Mouse (Mus musculus) right cerebral cortex, postnatal 36 days (tissue): ENCODE measurements around the gene Mrps22.

Experiments
- DNase-seq, 2 experiments: peaks; one replicate each; pipeline ENCODE4 v3.0.0; 2022; ENCODE audit warnings: low spot score in 2 of 2, mixed read lengths in 1 of 2

The Mrps22 gene

GRCm38 (mm10) chr9:98601156-98601836 is at the start of gene Mrps22:
Mrps22 (minus strand) TSS chr9:98601660.
- peak; percentile 74 to 82 for DNase-seq

DNA sequence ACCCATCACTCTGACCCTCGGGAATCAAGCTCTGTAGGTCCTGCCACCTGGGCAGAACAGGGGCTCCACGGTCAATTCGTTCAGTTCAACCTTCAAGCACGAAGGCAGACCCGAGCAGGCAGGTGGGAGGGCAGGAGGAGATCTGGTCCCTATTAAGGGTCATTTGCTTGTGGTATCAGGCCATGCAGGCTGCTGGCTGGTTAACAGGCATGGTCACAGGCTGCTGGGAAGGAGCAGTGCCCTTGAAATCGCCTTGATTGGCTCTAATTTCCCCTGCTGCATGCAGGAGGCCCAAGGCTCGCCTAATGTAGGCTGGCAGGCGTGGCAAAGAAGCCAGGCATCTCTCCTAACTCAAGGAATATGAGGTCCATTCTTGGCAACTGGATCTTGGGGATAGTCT is 49.1 kb upstream of the Mrps22 start:
- no peak for DNase-seq

DNA sequence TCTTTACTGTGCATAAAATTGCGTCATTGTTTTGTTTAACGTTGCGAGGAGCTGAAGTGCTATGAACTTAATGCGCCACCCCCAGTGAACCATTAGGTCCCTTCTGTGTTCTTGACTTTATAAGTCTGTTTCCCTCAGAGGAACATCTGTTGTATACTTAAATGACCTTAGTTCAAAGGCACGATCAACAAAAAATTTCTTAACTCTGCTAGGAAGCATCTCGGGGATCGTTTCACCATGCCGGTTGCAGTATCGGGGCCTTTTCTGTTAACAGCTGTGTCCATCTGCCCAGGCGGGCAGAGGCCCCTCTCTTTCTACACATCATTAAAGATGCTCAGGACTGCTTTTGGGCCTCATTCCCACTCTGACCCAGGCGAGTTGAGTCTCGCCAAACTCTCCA is 46.0 kb upstream of the Mrps22 start:
- DNase-seq: no peak

- peak; percentile 30 to 49 for DNase-seq
These were observed 44.3 kb upstream of the Mrps22 start for GRCm38 (mm10) chr9:98645750-98646149.

- no peak for DNase-seq
These were observed 40.7 kb upstream of the Mrps22 start for GRCm38 (mm10) chr9:98642126-98642525.

- DNase-seq: no peak
These were observed 32.1 kb upstream of the Mrps22 start for GRCm38 (mm10) chr9:98633287-98634162.

DNA sequence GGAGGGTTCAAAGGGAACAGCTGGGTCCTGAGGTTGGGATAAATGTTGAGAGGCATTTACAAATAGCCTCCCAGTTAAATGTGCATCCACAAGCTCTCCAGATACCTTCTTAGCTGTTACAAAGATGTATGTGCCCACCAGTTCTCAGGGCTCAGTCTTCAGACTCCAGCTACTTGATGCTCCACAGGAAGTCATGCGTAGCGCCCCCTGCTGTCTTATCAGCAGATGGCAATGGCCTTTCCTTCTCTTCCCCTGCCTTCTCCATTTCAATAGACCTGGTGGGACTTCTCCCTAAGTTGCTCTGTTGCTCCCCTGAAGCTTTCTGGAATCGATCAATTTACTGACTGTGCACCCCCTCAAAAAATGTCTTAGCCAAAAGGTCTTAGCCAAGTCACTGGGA is 27.0 kb upstream of the Mrps22 start:
- DNase-seq: no peak

DNA sequence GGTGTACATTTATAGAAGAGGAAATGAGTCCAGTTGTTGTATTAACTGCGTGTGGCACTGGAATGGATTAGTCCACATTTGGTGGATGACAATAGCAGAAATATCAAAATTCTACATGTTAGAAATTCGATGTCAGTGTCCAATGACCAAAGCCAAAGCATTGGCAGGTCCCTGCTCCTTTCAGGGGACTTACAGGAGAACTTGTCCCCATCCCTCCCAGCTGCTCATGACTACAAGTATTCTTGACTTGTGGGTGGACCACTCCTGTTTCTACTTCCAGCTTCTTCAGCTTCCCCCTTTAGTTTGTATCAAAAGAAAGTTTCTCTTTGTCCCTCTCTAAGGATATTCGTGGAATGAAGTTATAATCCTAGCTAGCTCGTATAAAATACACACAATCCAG is 3.4 kb upstream of the Mrps22 start:
- DNase-seq: no peak

DNA sequence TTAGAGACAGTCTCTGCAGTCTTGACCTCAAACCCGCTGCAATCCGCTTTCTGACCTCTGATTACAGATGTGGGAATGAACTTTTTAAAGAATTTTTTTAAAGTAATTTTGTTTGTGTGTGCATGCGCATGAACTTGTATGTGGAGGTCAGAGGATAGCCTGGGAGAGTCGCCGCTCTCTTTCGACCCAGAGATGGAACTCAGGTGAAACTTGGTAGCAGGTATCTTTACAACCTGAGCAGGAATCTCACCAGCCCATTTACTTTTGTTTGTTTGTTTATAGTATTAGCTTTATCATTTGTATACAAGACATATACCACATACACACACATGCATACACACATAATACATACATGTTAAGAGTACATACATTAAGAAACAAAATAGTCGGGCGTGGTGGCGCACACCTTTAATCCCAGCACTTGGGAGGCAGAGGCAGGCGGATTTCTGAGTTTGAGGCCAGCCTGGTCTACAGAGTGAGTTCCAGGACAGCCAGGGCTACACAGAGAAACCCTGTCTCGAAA is 438 bp upstream of the Mrps22 start:
- no peak for DNase-seq

GRCm38 (mm10) chr9:98600094-98600493 is 1.4 kb downstream of the Mrps22 start:
- no peak for DNase-seq

- DNase-seq: no peak
These were observed 17.6 kb downstream of the Mrps22 start for GRCm38 (mm10) chr9:98583852-98584251.

DNA sequence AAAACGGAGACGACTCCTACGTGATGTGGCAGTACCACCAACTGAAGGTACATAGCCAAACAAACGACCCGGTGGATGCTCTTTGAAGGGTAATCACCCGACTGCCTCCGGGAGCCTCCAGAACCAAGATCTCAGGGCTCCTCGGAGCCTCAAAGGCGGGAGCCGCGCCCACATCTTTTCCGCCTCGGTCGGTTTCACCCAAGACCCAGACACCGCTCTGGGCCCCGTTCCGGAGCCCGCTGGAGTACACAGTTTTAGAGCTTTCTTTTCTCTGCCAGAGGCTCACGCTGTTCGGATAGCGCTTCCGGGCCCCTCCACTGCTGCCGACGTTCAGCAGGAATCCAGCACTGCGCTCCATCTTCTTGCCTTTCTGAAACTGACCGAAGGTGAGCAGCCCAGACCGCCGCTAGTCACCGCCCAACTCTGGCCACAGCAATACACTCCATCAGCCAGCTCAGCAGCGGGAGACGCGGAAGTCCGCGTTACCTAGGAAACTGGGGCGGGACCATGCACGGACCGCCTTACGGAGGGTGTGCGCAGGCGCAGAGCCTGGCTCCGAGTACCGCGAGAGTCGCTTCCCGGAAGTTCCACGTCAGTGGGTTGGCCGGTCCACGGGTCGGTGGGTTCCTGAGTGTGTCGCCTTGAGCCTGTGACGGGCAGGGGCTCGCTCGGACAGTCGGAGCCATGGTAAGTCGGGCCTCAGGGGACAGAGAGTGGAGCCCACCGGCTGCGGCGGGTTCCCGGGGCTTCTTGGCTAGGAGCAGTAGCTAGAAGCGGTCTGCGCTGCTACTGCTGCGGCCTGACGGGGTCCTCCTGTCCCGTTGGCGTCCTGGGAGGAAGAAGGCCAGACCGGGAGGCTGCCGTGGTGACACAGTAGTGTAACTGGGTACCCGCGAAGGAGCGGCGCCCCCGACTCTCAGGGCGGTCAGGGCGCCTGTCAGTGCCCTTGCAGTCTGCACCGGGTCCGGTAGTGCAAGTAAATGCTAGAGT is 38.0 kb downstream of the Mrps22 start, which contains the start of gene Copb2:
Gene Copb2, plus strand, starts transcription at position 585 of the 990 bp plus-strand sequence.
- peak; percentile 97 to 98 for DNase-seq

DNA sequence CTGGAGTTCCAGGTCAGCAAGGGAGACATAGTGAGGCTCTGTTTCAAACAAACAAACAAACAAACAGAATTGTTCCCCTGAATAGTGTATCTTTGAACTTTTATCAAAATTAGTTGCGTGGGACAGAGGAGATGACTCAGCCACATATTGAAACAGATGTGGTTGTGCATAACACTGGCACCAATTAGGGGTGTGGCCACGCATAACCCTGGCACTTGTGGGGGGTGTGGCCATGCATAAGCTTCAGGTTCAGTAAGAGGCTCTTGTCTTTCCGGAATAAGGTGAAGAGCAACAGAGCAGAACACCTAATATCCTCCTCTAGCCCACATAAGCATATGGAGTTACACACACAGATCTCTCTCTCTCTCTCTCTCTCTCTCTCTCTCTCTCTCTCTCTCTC is 57.4 kb downstream of the Mrps22 start:
- DNase-seq: no peak
